Comparison of ENCODE assay signal across 9 mouse cellular contexts in the genomic region with DNA sequence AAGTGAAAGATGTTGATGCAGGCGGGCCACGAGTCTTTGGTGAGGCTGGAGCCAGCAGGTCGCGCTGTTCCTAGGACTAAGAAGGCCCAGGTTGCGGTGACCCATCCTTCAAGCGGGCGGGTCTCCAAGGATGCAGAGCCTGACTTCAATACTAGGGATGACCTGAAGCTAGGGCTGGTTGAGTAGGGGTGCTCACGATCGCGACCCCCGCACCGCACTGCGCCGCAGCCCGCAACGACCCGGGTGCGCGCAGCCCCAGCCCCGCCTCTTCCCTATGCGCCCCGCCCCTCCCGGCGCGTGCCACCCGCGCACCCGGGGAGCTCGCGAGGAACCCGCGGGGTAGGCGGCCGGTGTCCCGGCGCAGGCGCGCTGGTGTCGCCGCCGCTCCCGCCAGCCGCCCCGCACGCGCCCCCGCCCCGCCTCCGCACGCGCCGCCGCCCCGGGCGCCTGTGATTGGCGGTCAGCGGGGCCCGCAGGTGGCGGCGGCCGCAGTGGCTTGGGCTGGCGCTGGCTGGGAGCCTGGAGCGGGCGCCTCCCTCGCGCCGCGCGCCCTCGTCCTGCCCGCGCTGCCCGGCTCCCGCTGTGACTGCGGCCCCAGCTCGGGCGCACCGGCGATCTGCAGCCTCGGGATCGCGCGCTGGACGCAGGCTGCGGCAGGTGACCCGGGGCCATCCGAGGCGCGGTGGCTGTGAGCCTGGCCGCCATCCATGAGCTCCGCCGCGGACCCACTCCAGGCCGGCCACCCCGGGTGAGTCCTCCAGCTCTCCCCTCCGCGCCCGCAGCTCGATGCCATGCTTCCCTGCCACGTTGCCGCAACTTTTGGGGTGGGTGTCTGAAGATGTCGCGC. TPM values are rescaled to one million over a fixed set of nuclear protein-coding genes. Genes with fewer than 3 reads are reported as not detected.
DNase-seq lines count a peak whose midpoint lies in the region; ATAC-seq lines count a peak whose summit lies in the region.
"Had no signal": no experiment of that assay in that cellular context is flagged by ENCODE, and none has a peak within 500 bp of the region (broad histone marks: within the 10 kb centered on the region; RNA-seq: fewer than 3 reads in every experiment).

No protein-coding gene starts in this region.

- peak; percentile 75 for DNase-seq in Muller cell, postnatal 12 days (ENCODE audit: inconsistent ontology term)
- DNase-seq in cerebellum, postnatal 14 days: peak; percentile 65 to 77
- DNase-seq in frontal cortex, postnatal 36 days (ENCODE audit: low spot score in 2 of 2): peak; percentile 75 to 79
- peak; percentile 74 for DNase-seq in hindbrain, embryonic 14.5 days (ENCODE audit: low spot score)
- peak; percentile 80 to 83 for DNase-seq in layer of hippocampus, postnatal 36 days
- DNase-seq in retina, postnatal 1 day: peak; percentile 70
- DNase-seq in thymus, postnatal 0 days (ENCODE audit: low spot score): no peak

- no peaks in the 10 kb centered on the region for H3K36me3 ChIP-seq in hindbrain, embryonic 14.5 days (replicated peaks; ENCODE audit: control insufficient read depth, insufficient read depth)
- H3K36me3 ChIP-seq in lung, embryonic 15.5 days: no peaks in the 10 kb centered on the region

- peak; percentile 87 for ATAC-seq in hindbrain, embryonic 14.5 days (ENCODE audit: low FRiP score)
- ATAC-seq in lung, embryonic 15.5 days (ENCODE audit: borderline replicate concordance, extremely low read depth, low FRiP score, low TSS enrichment): peak; percentile 70

- H3K27me3 ChIP-seq in hindbrain, embryonic 14.5 days (ENCODE audit: control insufficient read depth, insufficient read depth, low read length): peaks cover 48% of the 10 kb centered on the region
- H3K27me3 ChIP-seq in lung, embryonic 15.5 days: peaks cover 69% of the 10 kb centered on the region

- H3K4me3 ChIP-seq in hindbrain, embryonic 14.5 days (replicated peaks; ENCODE audit: low read length): peak overlapping the region; percentile 65
- peak overlapping the region; percentile 50 for H3K4me3 ChIP-seq in lung, embryonic 15.5 days

- H3K9ac ChIP-seq in hindbrain, embryonic 14.5 days: peak overlapping the region; percentile 78
- 0 out of 2 replicates have a peak overlapping the region, but pooled peaks have one; percentile 16 for H3K9ac ChIP-seq in lung, embryonic 15.5 days

- H3K4me1 ChIP-seq in hindbrain, embryonic 14.5 days (replicated peaks; ENCODE audit: control insufficient read depth, insufficient read depth, low read length): peaks cover 18% of the 10 kb centered on the region; the same call in 1 of the 2 replicates
- H3K4me1 ChIP-seq in lung, embryonic 15.5 days: peaks cover 14% of the 10 kb centered on the region; the same call in 1 of the 2 replicates

- peak overlapping the region; percentile 96 for H3K4me2 ChIP-seq in hindbrain, embryonic 14.5 days (replicated peaks)
- H3K4me2 ChIP-seq in lung, embryonic 15.5 days: peak overlapping the region; percentile 94

- under 1% methylated on average over 86 of the region's 103 CpGs for WGBS in hindbrain, embryonic 14.5 days
- WGBS in lung, embryonic 15.5 days: under 1% methylated on average over 86 of the region's 103 CpGs

- no peaks in the 10 kb centered on the region for H3K9me3 ChIP-seq in hindbrain, embryonic 14.5 days (ENCODE audit: control insufficient read depth, low read length)
- H3K9me3 ChIP-seq in lung, embryonic 15.5 days: no peaks in the 10 kb centered on the region

- peak overlapping the region; percentile 74 for H3K27ac ChIP-seq in hindbrain, embryonic 14.5 days
- H3K27ac ChIP-seq in lung, embryonic 15.5 days: no peak overlapping the region

RNA-seq across cellular contexts. Expression of gene Myrip, which starts 2.4 kb away (rescaled TPM):
- 7.7 and 8.7 TPM in 2 replicates for polyA plus RNA-seq in hindbrain, embryonic 14.5 days (2014; fragmentation: Nextera tagmentation; extraction: Ambion mirVana)
- total RNA-seq in layer of hippocampus, postnatal 36 days (2021): 10 to 100 TPM; 54.2 to 55.2 TPM
- polyA plus RNA-seq in lung, embryonic 15.5 days (2015; fragmentation: Nextera tagmentation; extraction: Ambion mirVana): 0.29 and 0.31 TPM in 2 replicates
- polyA plus RNA-seq in thymus, postnatal 0 days (2015; fragmentation: Nextera tagmentation; extraction: Ambion mirVana): 0.40 TPM in 1 of 2 replicates, not detected in the other
- total RNA-seq: MEL had no signal
